Mouse (Mus musculus) heart, postnatal 0 days (tissue): ENCODE measurements around the gene Tlk1.

Source experiments
- CTCF ChIP-seq: IDR thresholded peaks from 2 replicates; pipeline ENCODE4 v1.5.1; 2016; ENCODE audit warnings: antibody characterized with exemption, control low read depth, low read depth
- EP300 ChIP-seq: IDR thresholded peaks from 2 replicates; pipeline ENCODE4 v1.6.1; 2016; ENCODE audit warnings: antibody characterized with exemption, low read depth

DNA sequence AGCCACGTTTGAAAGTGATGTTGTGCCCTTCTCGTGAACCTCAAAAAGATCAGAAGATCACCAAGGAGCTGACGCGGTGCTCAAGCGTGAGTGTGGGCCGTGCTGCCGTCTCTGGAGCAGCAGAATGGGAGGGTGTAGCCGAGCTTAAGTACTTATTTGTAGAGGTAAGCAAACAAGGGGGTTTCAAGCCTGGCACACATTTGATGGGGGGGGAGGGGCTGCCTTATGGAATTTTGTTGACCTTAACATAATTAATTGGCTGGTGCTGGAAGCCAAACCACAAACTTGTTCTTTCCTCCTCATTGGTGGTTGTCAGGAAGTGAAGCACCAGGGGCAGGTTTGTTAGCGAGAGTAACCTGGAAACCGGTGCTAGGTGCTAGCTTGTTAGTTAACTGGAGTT is 129.8 kb downstream of the Tlk1 start:
- TF ChIP-seq CTCF (no peak), EP300 (no peak)
